In genomic region chr2:7840612-7841011, GRCm38 (mm10) we compare ENCODE assay signal across 19 mouse cellular contexts.
DNase-seq lines count a peak whose midpoint lies in the region; ATAC-seq and TF ChIP-seq lines count a peak whose summit lies in the region.
"Had no signal": no experiment of that assay in that cellular context is flagged by ENCODE, and none has a peak within 500 bp of the region (broad histone marks: within the 10 kb centered on the region; RNA-seq: fewer than 3 reads in every experiment).

No protein-coding gene starts in this region.

- no peaks in the 10 kb centered on the region for H3K36me3 ChIP-seq in forebrain, embryonic 16.5 days (ENCODE audit: control insufficient read depth, insufficient read depth)
- H3K36me3 ChIP-seq in forebrain, embryonic 10.5 days (replicated peaks) = no peaks in the 10 kb centered on the region
- H3K36me3 ChIP-seq: hindbrain, embryonic 12.5 days; hindbrain, embryonic 15.5 days had no signal

- no peak overlapping the region for H3K4me3 ChIP-seq in forebrain, embryonic 16.5 days (replicated peaks; ENCODE audit: low read length)
- no peak overlapping the region for H3K4me3 ChIP-seq in forebrain, embryonic 10.5 days
- H3K4me3 ChIP-seq in left cerebral cortex, adult 2 months = no peak overlapping the region
- H3K4me3 ChIP-seq: gastrocnemius, adult 2 months; hindbrain, embryonic 12.5 days; hindbrain, embryonic 15.5 days had no signal

- H3K4me1 ChIP-seq in forebrain, embryonic 16.5 days (replicated peaks; ENCODE audit: control insufficient read depth, insufficient read depth, low read length) = no peaks in the 10 kb centered on the region
- H3K4me1 ChIP-seq in forebrain, embryonic 10.5 days = no peaks in the 10 kb centered on the region
- H3K4me1 ChIP-seq: hindbrain, embryonic 12.5 days; hindbrain, embryonic 15.5 days had no signal

- intact Hi-C loops in left cerebral cortex, adult 2 months (cut with DNase I) = loop anchor here (10.0 kb wide), 2 partner anchors 184 to 586 kb away; no protein-coding TSS in a partner anchor

- H3K27ac ChIP-seq in forebrain, embryonic 16.5 days (ENCODE audit: low read length) = no peak overlapping the region
- H3K27ac ChIP-seq in forebrain, embryonic 10.5 days = no peak overlapping the region
- no peak overlapping the region for H3K27ac ChIP-seq in left cerebral cortex, adult 2 months
- H3K27ac ChIP-seq: gastrocnemius, adult 2 months; hindbrain, embryonic 12.5 days; hindbrain, embryonic 15.5 days had no signal

- no peak overlapping the region for H3K9ac ChIP-seq in forebrain, embryonic 16.5 days (replicated peaks; ENCODE audit: low read depth, low read length)
- H3K9ac ChIP-seq: hindbrain, embryonic 12.5 days; hindbrain, embryonic 15.5 days had no signal

- H3K9me3 ChIP-seq in forebrain, embryonic 16.5 days (ENCODE audit: control insufficient read depth, low read length) = no peaks in the 10 kb centered on the region
- no peaks in the 10 kb centered on the region for H3K9me3 ChIP-seq in forebrain, embryonic 10.5 days
- H3K9me3 ChIP-seq: hindbrain, embryonic 12.5 days; hindbrain, embryonic 15.5 days had no signal

- no peaks in the 10 kb centered on the region for H3K27me3 ChIP-seq in forebrain, embryonic 16.5 days (replicated peaks; ENCODE audit: control insufficient read depth, insufficient read depth, low read length)
- H3K27me3 ChIP-seq in forebrain, embryonic 10.5 days (ENCODE audit: poor library complexity, severe bottlenecking) = no peaks in the 10 kb centered on the region
- H3K27me3 ChIP-seq: hindbrain, embryonic 12.5 days; hindbrain, embryonic 15.5 days had no signal

- H3K4me2 ChIP-seq in forebrain, embryonic 16.5 days (ENCODE audit: low read length) = no peak overlapping the region
- H3K4me2 ChIP-seq: heart, embryonic 11.5 days; hindbrain, embryonic 12.5 days; hindbrain, embryonic 15.5 days had no signal

- no peak for DNase-seq in forebrain, embryonic 10.5 days (ENCODE audit: extremely low spot score, low spot score)
- peak; percentile 22 for DNase-seq in left cerebral cortex, adult 11 months (ENCODE audit: low spot score)
- DNase-seq in left cerebral cortex, adult 2 months (ENCODE audit: extremely low spot score in 1 of 2, low spot score in 2 of 2) = no peak
- peak; percentile 39 for DNase-seq in telencephalon, adult 2 months (ENCODE audit: low read depth, low spot score)
- no peak for DNase-seq in urinary bladder, adult 18-20 months (ENCODE audit: low spot score in 2 of 2)
- DNase-seq: adrenal gland, adult 2 months; adrenal gland, postnatal 14 days; cerebellum, adult 18-20 months; cerebellum, adult 9-10 months; cerebellum, postnatal 14 days; gastrocnemius, adult 2 months; gastrocnemius, postnatal 14 days; heart, adult 11 months had no signal

- ATAC-seq in forebrain, embryonic 16.5 days = peak; percentile 58; the same call in 1 of the 2 replicates
- ATAC-seq: CD4-positive, CD25-positive, alpha-beta regulatory T cell, adult 4 months; intestine, postnatal 0 days had no signal

- no peak for TF ChIP-seq CTCF in left cerebral cortex, adult 2 months (IDR thresholded peaks at IDR 0.05)

- 58% methylated on average over 1 of the region's 1 CpGs for WGBS in forebrain, embryonic 16.5 days
- 85% methylated on average over 1 of the region's 1 CpGs for WGBS in forebrain, embryonic 10.5 days

Comparison
In these comparisons a context has a peak if more than half of its experiments do, and no peak if none do; other contexts are left out.
1. DNase-seq: peak in left cerebral cortex, adult 11 months (single experiment) and telencephalon, adult 2 months (single experiment); none in forebrain, embryonic 10.5 days (single experiment), left cerebral cortex, adult 2 months (0 of 2) and urinary bladder, adult 18-20 months (0 of 2).